Comparison of ENCODE assay signal across 26 mouse cellular contexts in genomic region chr12:87423700-87424099, GRCm38 (mm10). TPM values are rescaled to one million over a fixed set of nuclear protein-coding genes. Genes with fewer than 3 reads are reported as not detected.
A peak's percentile ranks its signal among the peaks of the same experiment; 100 is the strongest.
DNase-seq lines count a peak whose midpoint lies in the region; ATAC-seq lines count a peak whose summit lies in the region.
"Had no signal": no experiment of that assay in that cellular context is flagged by ENCODE, and none has a peak within 500 bp of the region (broad histone marks: within the 10 kb centered on the region; RNA-seq: fewer than 3 reads in every experiment).

No protein-coding gene starts in this region.

- 50% methylated on average over 1 of the region's 1 CpGs for WGBS in hindbrain, embryonic 13.5 days
- WGBS in hindbrain, embryonic 16.5 days, result 24% methylated on average over 1 of the region's 1 CpGs
- WGBS in midbrain, embryonic 15.5 days, result 25% methylated on average over 1 of the region's 1 CpGs
- 41% methylated on average over 1 of the region's 1 CpGs for WGBS in midbrain, embryonic 11.5 days

- no peak overlapping the region for H3K9ac ChIP-seq in hindbrain, embryonic 13.5 days
- H3K9ac ChIP-seq in hindbrain, embryonic 16.5 days (ENCODE audit: low read depth, low read length), result no peak overlapping the region
- H3K9ac ChIP-seq in midbrain, embryonic 15.5 days, result no peak overlapping the region
- no peak overlapping the region for H3K9ac ChIP-seq in midbrain, embryonic 11.5 days (ENCODE audit: low read length)
- H3K9ac ChIP-seq: embryonic facial prominence, embryonic 12.5 days; embryonic facial prominence, embryonic 15.5 days; forebrain, embryonic 12.5 days; forebrain, embryonic 15.5 days; heart, embryonic 12.5 days; heart, embryonic 15.5 days; hindbrain, embryonic 14.5 days had no signal

- H3K4me2 ChIP-seq in hindbrain, embryonic 13.5 days, result no peak overlapping the region
- H3K4me2 ChIP-seq in hindbrain, embryonic 16.5 days (ENCODE audit: low read length), result no peak overlapping the region
- no peak overlapping the region for H3K4me2 ChIP-seq in midbrain, embryonic 15.5 days
- H3K4me2 ChIP-seq in midbrain, embryonic 11.5 days, result no peak overlapping the region
- H3K4me2 ChIP-seq: embryonic facial prominence, embryonic 12.5 days; embryonic facial prominence, embryonic 15.5 days; forebrain, embryonic 12.5 days; forebrain, embryonic 15.5 days; heart, embryonic 12.5 days; heart, embryonic 15.5 days; hindbrain, embryonic 14.5 days had no signal

- no peaks in the 10 kb centered on the region for H3K9me3 ChIP-seq in hindbrain, embryonic 13.5 days
- no peaks in the 10 kb centered on the region for H3K9me3 ChIP-seq in hindbrain, embryonic 16.5 days (ENCODE audit: control insufficient read depth, low read length)
- H3K9me3 ChIP-seq in midbrain, embryonic 15.5 days, result no peaks in the 10 kb centered on the region
- no peaks in the 10 kb centered on the region for H3K9me3 ChIP-seq in midbrain, embryonic 11.5 days (ENCODE audit: control insufficient read depth, low read length)
- H3K9me3 ChIP-seq: embryonic facial prominence, embryonic 12.5 days; embryonic facial prominence, embryonic 15.5 days; forebrain, embryonic 12.5 days; forebrain, embryonic 15.5 days; heart, embryonic 12.5 days; heart, embryonic 15.5 days; hindbrain, embryonic 10.5 days had no signal

- H3K27ac ChIP-seq in hindbrain, embryonic 13.5 days, result peak overlapping the region; percentile 44; the same call in 1 of the 2 replicates
- H3K27ac ChIP-seq in hindbrain, embryonic 16.5 days (ENCODE audit: low read depth, low read length), result no peak overlapping the region
- H3K27ac ChIP-seq in midbrain, embryonic 15.5 days, result 0 out of 2 replicates have a peak overlapping the region, but pooled peaks have one; percentile 15
- no peak overlapping the region for H3K27ac ChIP-seq in midbrain, embryonic 11.5 days (ENCODE audit: low read depth, low read length)
- H3K27ac ChIP-seq: embryonic facial prominence, embryonic 12.5 days; embryonic facial prominence, embryonic 15.5 days; forebrain, embryonic 12.5 days; forebrain, embryonic 15.5 days; heart, embryonic 15.5 days; hindbrain, embryonic 10.5 days had no signal

- H3K36me3 ChIP-seq in hindbrain, embryonic 13.5 days, result peaks cover 23% of the 10 kb centered on the region
- H3K36me3 ChIP-seq in hindbrain, embryonic 16.5 days (ENCODE audit: control insufficient read depth, insufficient read depth, low read length), result peaks cover 18% of the 10 kb centered on the region
- H3K36me3 ChIP-seq in midbrain, embryonic 15.5 days (replicated peaks), result peaks cover 11% of the 10 kb centered on the region
- H3K36me3 ChIP-seq in midbrain, embryonic 11.5 days (ENCODE audit: control insufficient read depth, insufficient read depth, low read length), result peaks cover 14% of the 10 kb centered on the region

- no peak for ATAC-seq in hindbrain, embryonic 13.5 days (ENCODE audit: low FRiP score)
- no peak for ATAC-seq in hindbrain, embryonic 16.5 days
- ATAC-seq in midbrain, embryonic 15.5 days (replicated peaks), result no peak
- no peak for ATAC-seq in midbrain, embryonic 11.5 days (ENCODE audit: low FRiP score)
- ATAC-seq: forebrain, embryonic 15.5 days; Patski had no signal

- peaks cover 24% of the 10 kb centered on the region for H3K4me1 ChIP-seq in hindbrain, embryonic 13.5 days (replicated peaks)
- peaks cover 8% of the 10 kb centered on the region for H3K4me1 ChIP-seq in hindbrain, embryonic 16.5 days (ENCODE audit: control insufficient read depth, insufficient read depth, low read depth, low read length)
- peaks cover 15% of the 10 kb centered on the region for H3K4me1 ChIP-seq in midbrain, embryonic 15.5 days
- no peaks in the 10 kb centered on the region; the same call in 1 of the 2 replicates for H3K4me1 ChIP-seq in midbrain, embryonic 11.5 days (ENCODE audit: control insufficient read depth, insufficient read depth, low read length)
- H3K4me1 ChIP-seq: embryonic facial prominence, embryonic 12.5 days; embryonic facial prominence, embryonic 15.5 days; heart, embryonic 12.5 days; heart, embryonic 15.5 days had no signal

- no peaks in the 10 kb centered on the region for H3K27me3 ChIP-seq in hindbrain, embryonic 13.5 days
- H3K27me3 ChIP-seq in hindbrain, embryonic 16.5 days (replicated peaks; ENCODE audit: control insufficient read depth, insufficient read depth, low read length), result no peaks in the 10 kb centered on the region
- H3K27me3 ChIP-seq in midbrain, embryonic 15.5 days (replicated peaks), result no peaks in the 10 kb centered on the region
- H3K27me3 ChIP-seq in midbrain, embryonic 11.5 days (ENCODE audit: control insufficient read depth, insufficient read depth, low read length), result no peaks in the 10 kb centered on the region
- H3K27me3 ChIP-seq: embryonic facial prominence, embryonic 12.5 days; embryonic facial prominence, embryonic 15.5 days; forebrain, embryonic 12.5 days; forebrain, embryonic 15.5 days; heart, embryonic 12.5 days; heart, embryonic 15.5 days; Patski had no signal

- no peak overlapping the region for H3K4me3 ChIP-seq in hindbrain, embryonic 13.5 days
- H3K4me3 ChIP-seq in hindbrain, embryonic 16.5 days (ENCODE audit: low read length), result no peak overlapping the region
- H3K4me3 ChIP-seq in midbrain, embryonic 15.5 days, result no peak overlapping the region
- no peak overlapping the region for H3K4me3 ChIP-seq in midbrain, embryonic 11.5 days (ENCODE audit: low read depth, low read length)
- H3K4me3 ChIP-seq: embryonic facial prominence, embryonic 12.5 days; embryonic facial prominence, embryonic 15.5 days; erythroblast, embryonic 14.5 days; forebrain, embryonic 12.5 days; forebrain, embryonic 15.5 days; heart, embryonic 12.5 days; heart, embryonic 15.5 days; hindbrain, embryonic 10.5 days had no signal

- no peak for DNase-seq in midbrain, embryonic 11.5 days (ENCODE audit: low spot score, missing footprints)
- peak; percentile 53 for DNase-seq in ZHBTc4 (ENCODE audit: low read depth, low spot score)
- no peak for DNase-seq in liver
- no peak for DNase-seq in cerebellum, postnatal 36 days
- DNase-seq: adrenal gland, adult 8-10 months; adrenal gland, postnatal 25 days; cerebellum, adult 18-20 months; cerebellum, adult 9-10 months; cerebellum, postnatal 14 days; gastrocnemius, postnatal 25 days; heart, adult 18-20 months; heart, postnatal 10 days; heart, postnatal 36 days had no signal

RNA-seq across cellular contexts. Expression of gene Slirp, which starts 20.0 kb away (rescaled TPM):
- 283 and 290 TPM in 2 replicates for polyA plus RNA-seq in hindbrain, embryonic 13.5 days (2015; fragmentation: Nextera tagmentation; extraction: Ambion mirVana)
- 185 and 200 TPM in 2 replicates for polyA plus RNA-seq in hindbrain, embryonic 16.5 days (2015; fragmentation: Nextera tagmentation; extraction: Ambion mirVana)
- polyA plus RNA-seq in midbrain, embryonic 15.5 days (2015; fragmentation: Nextera tagmentation; extraction: Ambion mirVana), result 222 and 229 TPM in 2 replicates
- polyA plus RNA-seq in midbrain, embryonic 11.5 days (2014; fragmentation: Nextera tagmentation; extraction: Ambion mirVana), result 283 and 306 TPM in 2 replicates
- polyA plus RNA-seq: erythroblast, embryonic 14.5 days had no signal

RNA-seq across cellular contexts. Expression of gene Alkbh1, which starts 20.1 kb away (rescaled TPM):
- 45.5 and 48.2 TPM in 2 replicates for polyA plus RNA-seq in hindbrain, embryonic 13.5 days (2015; fragmentation: Nextera tagmentation; extraction: Ambion mirVana)
- polyA plus RNA-seq in hindbrain, embryonic 16.5 days (2015; fragmentation: Nextera tagmentation; extraction: Ambion mirVana), result 35.4 and 37.1 TPM in 2 replicates
- 39.0 and 47.3 TPM in 2 replicates for polyA plus RNA-seq in midbrain, embryonic 15.5 days (2015; fragmentation: Nextera tagmentation; extraction: Ambion mirVana)
- polyA plus RNA-seq in midbrain, embryonic 11.5 days (2014; fragmentation: Nextera tagmentation; extraction: Ambion mirVana), result 37.6 TPM in 2 replicates

RNA-seq across cellular contexts. Expression of gene Sptlc2, which starts 35.5 kb away (rescaled TPM):
- polyA plus RNA-seq in hindbrain, embryonic 13.5 days (2015; fragmentation: Nextera tagmentation; extraction: Ambion mirVana), result 64.8 and 70.5 TPM in 2 replicates
- polyA plus RNA-seq in hindbrain, embryonic 16.5 days (2015; fragmentation: Nextera tagmentation; extraction: Ambion mirVana), result 64.8 and 68.5 TPM in 2 replicates
- 59.4 and 68.5 TPM in 2 replicates for polyA plus RNA-seq in midbrain, embryonic 15.5 days (2015; fragmentation: Nextera tagmentation; extraction: Ambion mirVana)
- 56.1 and 61.8 TPM in 2 replicates for polyA plus RNA-seq in midbrain, embryonic 11.5 days (2014; fragmentation: Nextera tagmentation; extraction: Ambion mirVana)

RNA-seq across cellular contexts. Expression of gene Snw1, which starts 48.4 kb away (rescaled TPM):
- polyA plus RNA-seq in hindbrain, embryonic 13.5 days (2015; fragmentation: Nextera tagmentation; extraction: Ambion mirVana), result 124 and 129 TPM in 2 replicates
- polyA plus RNA-seq in hindbrain, embryonic 16.5 days (2015; fragmentation: Nextera tagmentation; extraction: Ambion mirVana), result 92.7 and 99.0 TPM in 2 replicates
- polyA plus RNA-seq in midbrain, embryonic 15.5 days (2015; fragmentation: Nextera tagmentation; extraction: Ambion mirVana), result 103 and 106 TPM in 2 replicates
- 173 and 176 TPM in 2 replicates for polyA plus RNA-seq in midbrain, embryonic 11.5 days (2014; fragmentation: Nextera tagmentation; extraction: Ambion mirVana)

Comparison
In these comparisons a context has a peak if more than half of its experiments do, and no peak if none do; other contexts are left out.
1. H3K27ac ChIP-seq: peak in hindbrain, embryonic 13.5 days (single experiment) and midbrain, embryonic 15.5 days (single experiment); none in hindbrain, embryonic 16.5 days (single experiment) and midbrain, embryonic 11.5 days (single experiment).